Mouse (Mus musculus) CH12F3 (cell line): ENCODE results near the gene Ddx20.

ENCODE experiments used
- in situ Hi-C: fragments of 300-500 bp; cut with MboI; formaldehyde crosslinking; loops from 2 replicates; pipeline ENCODE4 v1.14.3; 2020; ENCODE audit warnings: low sequenced_read_pairs

The Ddx20 gene

GRCm38 (mm10) chr3:105687324-105688060, at the start of gene Ddx20:
TSS of gene Ddx20 (minus strand) at chr3:105687574.
- in situ Hi-C loops = loop anchor here (5.0 kb wide), 1 partner anchor 210 kb away; no protein-coding TSS in a partner anchor

DNA sequence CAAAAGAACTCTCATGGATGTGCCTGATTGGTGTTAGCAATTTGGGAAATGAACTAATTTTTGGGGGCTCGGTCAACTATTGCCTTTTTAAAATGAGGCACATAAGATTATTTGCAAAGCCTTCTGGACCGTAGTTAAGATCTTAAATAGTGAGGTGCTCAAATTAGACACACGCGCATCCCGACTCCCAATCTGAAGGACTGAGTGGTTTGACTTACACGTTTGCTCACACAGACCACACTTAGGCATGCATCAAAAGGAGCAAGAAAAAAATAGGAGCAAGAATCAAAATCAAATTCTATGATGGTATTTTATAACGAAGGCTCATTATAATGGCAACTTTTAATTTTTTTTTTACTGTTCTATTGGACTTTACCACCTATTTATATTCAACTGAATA, 49.7 kb upstream of the Ddx20 start:
- in situ Hi-C loops = no loop called here

- in situ Hi-C loops = no loop called here
These were observed 48.8 kb upstream of the Ddx20 start for GRCm38 (mm10) chr3:105736148-105736547.

GRCm38 (mm10) chr3:105735285-105735684, 47.9 kb upstream of the Ddx20 start:
- in situ Hi-C loops = no loop called here

GRCm38 (mm10) chr3:105733538-105733937, 46.2 kb upstream of the Ddx20 start:
- in situ Hi-C loops = no loop called here

GRCm38 (mm10) chr3:105732360-105732759, 45.0 kb upstream of the Ddx20 start:
- in situ Hi-C loops = no loop called here

DNA sequence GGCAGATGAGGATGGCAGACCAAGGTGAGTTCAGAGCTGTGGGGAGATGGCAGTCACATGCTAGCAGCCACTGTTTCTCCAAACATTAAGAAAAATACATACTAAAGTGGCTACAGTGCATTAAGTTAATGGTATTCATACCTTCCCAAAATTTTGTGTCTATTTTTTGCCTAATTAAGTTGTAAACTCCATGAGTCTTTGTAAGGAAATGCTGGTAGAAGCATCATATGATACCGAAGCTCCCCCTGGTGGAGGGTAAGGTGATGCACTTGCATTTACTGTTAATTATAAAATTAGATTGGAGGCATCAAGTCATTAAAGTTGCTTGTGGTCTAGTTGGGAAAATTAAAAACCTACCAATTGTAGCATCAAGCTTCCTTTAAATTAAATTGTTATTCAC, 38.7 kb upstream of the Ddx20 start:
- in situ Hi-C loops = no loop called here

GRCm38 (mm10) chr3:105722510-105722909, 35.1 kb upstream of the Ddx20 start:
- in situ Hi-C loops = no loop called here

DNA sequence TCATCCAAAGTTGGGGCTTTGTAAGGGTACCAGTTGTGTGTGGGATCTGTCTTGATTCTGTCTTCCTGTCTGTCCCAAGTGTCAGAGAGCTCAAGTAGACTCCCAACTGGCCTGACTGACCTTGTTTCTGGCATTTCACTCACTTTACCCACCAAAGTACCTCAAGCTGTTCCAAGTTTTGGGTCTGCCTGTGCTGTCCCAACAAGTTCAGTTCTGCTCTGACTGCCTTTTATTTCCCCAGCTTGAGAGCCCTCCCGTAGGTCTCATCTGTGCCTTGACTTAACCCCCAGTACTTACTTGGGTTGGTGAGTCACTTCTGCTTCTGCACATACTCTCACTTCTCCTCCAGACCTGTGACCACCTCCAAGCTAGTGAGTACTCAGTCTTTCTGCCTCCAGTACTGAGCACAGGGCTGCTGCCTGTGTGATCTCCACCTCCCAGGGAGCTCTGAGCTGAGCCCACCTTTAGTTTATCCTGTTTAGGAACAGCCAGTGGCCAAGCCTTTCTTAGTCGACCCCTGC, 34.4 kb upstream of the Ddx20 start:
- in situ Hi-C loops = no loop called here

- in situ Hi-C loops = no loop called here
These were observed 33.1 kb upstream of the Ddx20 start for GRCm38 (mm10) chr3:105720514-105720913.

DNA sequence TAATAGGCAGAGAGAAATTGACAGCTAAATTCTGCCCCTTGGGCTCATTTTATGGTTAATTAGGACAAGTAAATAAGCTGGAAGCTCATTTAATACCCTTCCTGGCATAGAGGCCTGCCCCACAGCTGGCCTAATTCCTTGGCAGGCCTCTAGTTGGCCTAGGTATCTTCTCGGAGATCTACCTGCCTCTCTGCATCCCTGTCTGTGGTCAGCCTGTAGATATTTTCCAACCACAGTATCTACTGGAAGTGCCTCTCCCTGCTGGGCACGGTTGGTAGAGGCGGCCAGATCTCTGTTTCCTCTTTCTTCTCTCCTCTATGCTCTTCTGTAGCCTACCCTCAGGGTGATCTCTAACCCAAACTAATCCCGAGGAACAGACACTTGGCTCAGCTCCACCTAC, 32.6 kb upstream of the Ddx20 start:
- in situ Hi-C loops = no loop called here

DNA sequence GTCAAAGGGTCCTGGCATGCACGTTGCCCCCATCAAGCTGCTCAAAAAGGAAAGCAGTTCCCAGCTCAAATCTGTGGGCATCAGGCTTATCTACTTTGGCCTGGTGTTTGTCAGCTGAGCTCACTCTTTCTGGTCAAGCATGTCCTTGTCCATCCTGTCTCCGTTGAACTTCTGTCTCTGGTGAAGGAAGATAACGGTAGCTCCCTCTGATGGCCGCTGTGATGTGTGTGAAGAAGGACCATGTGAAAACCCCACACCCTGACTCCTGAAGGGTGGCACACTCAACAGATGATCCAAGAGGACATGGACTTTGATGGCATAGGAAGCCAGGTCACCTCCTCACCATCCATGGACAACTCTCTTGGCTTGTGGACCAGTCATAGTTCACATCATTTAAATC, 31.4 kb upstream of the Ddx20 start:
- in situ Hi-C loops = no loop called here

GRCm38 (mm10) chr3:105717856-105718555, 30.6 kb upstream of the Ddx20 start:
- in situ Hi-C loops = no loop called here

DNA sequence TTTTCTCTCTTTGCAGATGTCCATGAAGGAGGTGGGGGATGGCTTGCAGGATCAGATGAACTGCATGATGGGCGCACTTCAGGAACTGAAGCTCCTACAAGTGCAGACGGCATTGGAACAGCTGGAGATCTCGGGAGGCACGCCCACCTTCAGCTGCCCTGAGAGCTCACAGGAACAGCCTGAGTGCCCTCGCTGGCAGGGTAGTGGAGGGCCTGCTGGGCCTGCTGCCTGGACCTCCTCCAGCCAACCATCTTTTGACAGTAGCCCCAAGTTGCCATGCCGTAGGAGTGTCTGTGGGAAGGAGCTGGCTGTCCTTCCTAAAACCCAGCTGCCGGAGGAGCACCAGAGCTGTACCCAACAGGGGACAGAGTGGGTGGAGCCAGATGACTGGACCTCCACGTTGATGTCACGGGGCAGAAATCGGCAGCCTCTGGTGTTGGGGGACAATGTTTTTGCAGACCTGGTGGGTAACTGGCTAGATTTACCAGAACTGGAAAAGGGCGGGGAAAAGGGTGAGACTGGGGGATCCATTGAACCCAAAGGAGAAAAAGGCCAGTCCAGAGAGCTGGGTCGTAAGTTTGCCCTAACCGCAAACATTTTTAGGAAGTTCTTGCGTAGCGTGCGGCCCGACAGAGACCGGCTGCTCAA, 29.1 kb upstream of the Ddx20 start:
- in situ Hi-C loops = no loop called here

- in situ Hi-C loops = no loop called here
These were observed 27.4 kb upstream of the Ddx20 start for GRCm38 (mm10) chr3:105714820-105715167.

DNA sequence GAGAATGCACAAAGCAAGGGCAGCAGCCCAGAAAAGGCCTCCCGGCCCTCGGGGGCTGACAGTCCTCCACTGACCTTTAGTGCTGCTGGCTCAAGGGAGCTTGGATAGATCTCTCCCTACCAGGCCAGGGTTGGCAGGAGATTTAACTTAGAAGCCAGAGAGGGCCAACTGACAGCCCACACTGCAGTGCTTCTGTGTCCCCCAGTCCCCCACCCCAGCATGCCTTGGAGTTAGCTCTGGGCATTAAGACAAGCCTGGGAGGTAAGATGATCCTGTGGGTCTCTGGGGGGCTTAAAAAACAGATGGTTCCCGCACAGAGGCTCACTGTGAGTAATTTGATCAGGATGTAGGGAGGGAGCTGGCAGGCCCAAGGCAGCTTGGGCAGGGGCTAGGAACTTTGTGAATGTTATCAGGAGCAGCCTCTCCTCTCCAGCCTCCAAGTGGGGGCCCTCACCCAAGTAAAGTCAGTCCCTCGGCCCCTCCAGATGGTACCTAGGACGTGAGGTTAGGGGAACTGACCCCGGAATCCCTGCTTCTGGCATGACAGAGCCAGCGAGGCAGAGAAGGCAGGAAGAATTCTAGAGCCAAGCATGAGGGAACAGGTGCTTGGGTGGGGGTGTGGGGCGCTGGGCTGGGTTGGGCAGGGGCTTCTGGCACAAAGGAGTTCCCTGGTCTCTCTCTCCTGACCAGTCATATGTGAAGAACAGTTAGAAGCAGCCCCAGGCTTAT, 26.9 kb upstream of the Ddx20 start:
- in situ Hi-C loops = no loop called here

DNA sequence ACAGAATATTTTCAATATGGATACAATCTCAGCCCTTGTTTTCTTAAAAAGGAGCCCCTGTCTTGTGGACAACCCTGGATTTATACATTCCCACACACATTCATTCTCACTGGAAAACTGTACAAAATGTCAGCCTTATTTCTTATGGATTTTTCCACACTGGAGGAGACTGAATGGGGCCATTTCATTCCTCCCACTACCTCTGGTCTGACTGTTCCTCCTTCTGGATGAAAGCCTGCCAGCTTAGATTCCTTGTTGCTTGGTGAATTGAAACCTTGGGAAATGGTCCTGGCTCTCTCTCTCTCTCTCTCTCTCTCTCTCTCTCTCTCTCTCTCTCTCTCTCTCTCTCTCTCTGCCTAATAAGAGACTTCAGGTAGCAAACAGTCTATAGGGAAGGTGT, 25.5 kb upstream of the Ddx20 start:
- in situ Hi-C loops = no loop called here

DNA sequence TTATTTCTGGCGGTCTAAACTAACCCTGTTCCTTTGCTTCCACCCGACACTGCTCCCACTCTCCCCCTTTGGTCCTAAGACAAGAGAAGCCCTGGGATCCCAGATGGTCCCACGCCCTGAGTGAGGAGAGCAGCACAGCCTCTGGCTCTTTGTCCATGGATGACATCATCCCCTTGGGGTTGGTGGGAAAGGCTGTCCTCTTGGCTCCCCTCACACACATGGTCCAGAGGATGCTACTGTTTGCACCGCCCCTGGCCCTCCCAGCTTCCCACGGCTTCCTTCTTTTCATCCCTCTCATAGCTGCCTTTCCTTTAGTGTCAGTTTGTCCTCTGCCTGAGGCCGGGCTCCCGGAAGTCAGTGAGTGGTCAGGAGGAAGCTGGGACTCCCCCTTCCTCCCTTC, 24.4 kb upstream of the Ddx20 start:
- in situ Hi-C loops = no loop called here

GRCm38 (mm10) chr3:105710246-105710645, 22.9 kb upstream of the Ddx20 start:
- in situ Hi-C loops = no loop called here

DNA sequence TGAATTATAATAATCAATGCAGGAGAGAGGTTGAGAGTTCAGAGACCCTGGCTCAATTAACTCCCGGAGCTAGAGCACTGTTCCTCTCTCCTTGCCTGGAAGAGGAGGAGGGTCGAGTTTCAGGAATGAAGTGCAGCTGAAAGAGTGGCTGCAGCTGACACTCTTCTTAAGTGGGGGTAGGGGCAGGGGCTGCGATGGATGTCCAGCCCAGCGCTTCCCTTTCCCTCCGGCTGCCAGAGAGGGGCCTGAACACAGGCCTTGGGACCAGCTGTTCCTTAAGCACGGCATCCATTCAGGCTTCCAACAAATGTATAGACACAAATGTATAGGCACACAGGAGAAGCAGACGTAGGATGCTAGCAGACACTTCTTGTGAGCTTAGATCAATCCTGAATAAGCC, 20.2 kb upstream of the Ddx20 start:
- in situ Hi-C loops = no loop called here

DNA sequence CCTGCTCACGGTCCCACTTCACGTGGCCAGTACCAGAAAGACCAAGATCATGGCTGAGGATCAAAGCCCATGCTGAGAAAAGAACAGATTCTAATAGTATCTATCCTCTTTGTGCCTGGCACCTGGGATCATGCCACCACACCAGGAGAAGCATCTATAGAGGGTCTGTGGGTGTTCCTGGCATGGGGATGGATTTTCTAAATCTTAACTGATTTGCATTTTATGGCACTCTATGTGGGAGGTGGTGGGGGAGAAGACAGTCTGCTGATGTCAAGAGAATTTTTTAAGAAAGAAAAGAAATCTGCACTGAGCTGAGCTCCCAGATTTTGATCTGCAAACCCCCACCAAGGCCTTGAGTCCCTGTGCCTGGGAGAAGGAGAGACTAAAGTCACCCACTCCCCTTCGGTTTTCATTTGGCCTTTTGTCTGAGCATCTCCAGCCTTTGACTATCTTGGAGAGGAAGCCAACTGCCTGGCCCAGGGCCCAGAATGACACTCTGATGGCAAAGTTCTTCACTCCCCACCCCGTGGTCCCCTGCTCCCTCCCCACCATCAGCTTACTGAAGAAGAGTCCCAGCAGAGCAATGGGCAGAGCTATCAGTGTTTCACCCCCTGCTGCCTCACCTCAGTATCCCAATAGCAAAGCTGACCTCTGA, 19.1 kb upstream of the Ddx20 start:
- in situ Hi-C loops = no loop called here
